9 mouse cellular contexts compared by ENCODE assay signal in genomic region chr2:147083471-147084365, GRCm38 (mm10). TPM values are rescaled to one million over a fixed set of nuclear protein-coding genes. Genes with fewer than 3 reads are reported as not detected.
DNase-seq lines count a peak whose midpoint lies in the region; ATAC-seq and TF ChIP-seq lines count a peak whose summit lies in the region.
"Had no signal": no experiment of that assay in that cellular context is flagged by ENCODE, and none has a peak within 500 bp of the region (broad histone marks: within the 10 kb centered on the region; RNA-seq: fewer than 3 reads in every experiment).

No protein-coding gene starts in this region.

- H3K27me3 ChIP-seq in heart, embryonic 14.5 days (ENCODE audit: control insufficient read depth, insufficient read depth, low read length): peaks cover 87% of the 10 kb centered on the region
- peaks cover 65% of the 10 kb centered on the region for H3K27me3 ChIP-seq in kidney, postnatal 0 days (ENCODE audit: insufficient read depth, low read length)
- peaks cover 59% of the 10 kb centered on the region for H3K27me3 ChIP-seq in stomach, embryonic 16.5 days (ENCODE audit: control insufficient read depth, insufficient read depth, low read length)

- H3K4me1 ChIP-seq in heart, embryonic 14.5 days (ENCODE audit: control insufficient read depth in 2 of 2, insufficient read depth in 2 of 2, low read length in 2 of 2): peaks cover 4 to 8% of the 10 kb centered on the region in 2 experiments; a peak in 3 of 4 replicates
- H3K4me1 ChIP-seq in kidney, postnatal 0 days (replicated peaks; ENCODE audit: insufficient read depth, low read length): no peaks in the 10 kb centered on the region; the same call in 1 of the 2 replicates
- peaks cover 11% of the 10 kb centered on the region for H3K4me1 ChIP-seq in stomach, embryonic 16.5 days (ENCODE audit: control insufficient read depth, insufficient read depth, low read length)

- no peak for TF ChIP-seq CTCF in kidney, postnatal 0 days (IDR thresholded peaks at IDR 0.05; ENCODE audit: low read depth)

- H3K9ac ChIP-seq in heart, embryonic 14.5 days (ENCODE audit: low read length): no peak overlapping the region
- no peak overlapping the region for H3K9ac ChIP-seq in kidney, postnatal 0 days (ENCODE audit: low read depth, low read length)
- H3K9ac ChIP-seq in stomach, embryonic 16.5 days (ENCODE audit: low read length): no peak overlapping the region

- no peaks in the 10 kb centered on the region for H3K36me3 ChIP-seq in heart, embryonic 14.5 days (ENCODE audit: control insufficient read depth, insufficient read depth, low read length)
- no peaks in the 10 kb centered on the region for H3K36me3 ChIP-seq in kidney, postnatal 0 days (ENCODE audit: insufficient read depth, low read length)
- H3K36me3 ChIP-seq in stomach, embryonic 16.5 days (ENCODE audit: control insufficient read depth, insufficient read depth, low read length): no peaks in the 10 kb centered on the region

- H3K9me3 ChIP-seq in heart, embryonic 14.5 days (ENCODE audit: control insufficient read depth, low read length): no peaks in the 10 kb centered on the region
- H3K9me3 ChIP-seq in kidney, postnatal 0 days (replicated peaks; ENCODE audit: low read length): no peaks in the 10 kb centered on the region
- H3K9me3 ChIP-seq in stomach, embryonic 16.5 days (replicated peaks; ENCODE audit: control insufficient read depth, low read length): no peaks in the 10 kb centered on the region

- peak overlapping the region; percentile 73; the same call in 1 of the 2 replicates for H3K4me2 ChIP-seq in heart, embryonic 14.5 days (ENCODE audit: low read length)
- H3K4me2 ChIP-seq in kidney, postnatal 0 days (ENCODE audit: low read length): peak overlapping the region; percentile 48
- peak overlapping the region; percentile 59 for H3K4me2 ChIP-seq in stomach, embryonic 16.5 days (ENCODE audit: low read depth, low read length)

- peak; percentile 18 for DNase-seq in ovary, postnatal 10 days (ENCODE audit: low spot score)
- DNase-seq in ovary, adult 18-20 months (ENCODE audit: low spot score): no peak
- DNase-seq in embryo, embryonic 10.5 days (ENCODE audit: low spot score): peak; percentile 68
- DNase-seq in kidney, postnatal 0 days (ENCODE audit: low spot score): no peak
- no peak for DNase-seq in layer of hippocampus, adult 11-12 months (ENCODE audit: low spot score)

- ATAC-seq in heart, embryonic 14.5 days (ENCODE audit: insufficient number of reproducible peaks, insufficient read depth, low FRiP score, low read depth): no peak; the same call in 1 of the 2 replicates
- peak; percentile 47; the same call in 1 of the 2 replicates for ATAC-seq in kidney, postnatal 0 days (replicated peaks; ENCODE audit: low FRiP score, low read depth)
- ATAC-seq in megakaryocyte-erythroid progenitor cell, adult 5-6 weeks (replicated peaks; ENCODE audit: low FRiP score, low TSS enrichment, poor library complexity, severe bottlenecking): 0 out of 2 replicates have a peak, but pooled peaks have one; percentile 26
- peak; percentile 40; the same call in 1 of the 2 replicates for ATAC-seq in stomach, embryonic 16.5 days (ENCODE audit: insufficient read depth, low FRiP score)

- H3K27ac ChIP-seq in heart, embryonic 14.5 days (replicated peaks in 1 of 2; ENCODE audit: control insufficient read depth in 1 of 2, insufficient read depth in 1 of 2, low read depth in 2 of 2, low read length in 2 of 2): no peak overlapping the region
- H3K27ac ChIP-seq in kidney, postnatal 0 days: no peak overlapping the region
- no peak overlapping the region for H3K27ac ChIP-seq in stomach, embryonic 16.5 days (ENCODE audit: low read length)

- peak overlapping the region; percentile 5 to 46; a peak in 3 of 4 replicates for H3K4me3 ChIP-seq in heart, embryonic 14.5 days (ENCODE audit: control insufficient read depth in 1 of 2, insufficient read depth in 1 of 2, low read depth in 1 of 2, low read length in 2 of 2)
- H3K4me3 ChIP-seq in kidney, postnatal 0 days (replicated peaks; ENCODE audit: low read depth, low read length): peak overlapping the region; percentile 34; the same call in 1 of the 2 replicates
- peak overlapping the region; percentile 43 for H3K4me3 ChIP-seq in stomach, embryonic 16.5 days (replicated peaks; ENCODE audit: low read length)

- 1% methylated on average over 71 of the region's 72 CpGs for WGBS in heart, embryonic 14.5 days
- WGBS in kidney, postnatal 0 days: under 1% methylated on average over 72 of the region's 72 CpGs
- WGBS in stomach, embryonic 16.5 days: 1% methylated on average over 72 of the region's 72 CpGs

RNA-seq across cellular contexts. Expression of gene Nkx2-4, which starts 1.5 kb away (rescaled TPM):
- polyA plus RNA-seq in heart, embryonic 14.5 days (2014; fragmentation: Nextera tagmentation; extraction: Ambion mirVana): not detected in 2 replicates
- polyA plus RNA-seq in kidney, postnatal 0 days (2015; fragmentation: Nextera tagmentation; extraction: Ambion mirVana): not detected in 2 replicates
- total RNA-seq in megakaryocyte-erythroid progenitor cell, adult 5-6 weeks (2014; fragmentation: Nextera tagmentation): not detected in 2 replicates
- not detected in 2 replicates for total RNA-seq in megakaryocyte-erythroid progenitor cell, adult 5-6 weeks (2017)
- polyA plus RNA-seq in stomach, embryonic 16.5 days (2015; fragmentation: Nextera tagmentation; extraction: Ambion mirVana): not detected in 2 replicates
- polyA plus RNA-seq: spleen, adult 2 months had no signal

Comparison
In these comparisons a context has a peak if more than half of its experiments do, and no peak if none do; other contexts are left out.
1. DNase-seq: peak in ovary, postnatal 10 days (single experiment) and embryo, embryonic 10.5 days (single experiment); none in ovary, adult 18-20 months (single experiment), kidney, postnatal 0 days (single experiment) and layer of hippocampus, adult 11-12 months (single experiment).
2. Peak in every context shown above with its lines, with median percentiles within 50 percentile points of each other: H3K4me2 ChIP-seq and H3K4me3 ChIP-seq.